Mouse (Mus musculus): ENCODE measurements around the gene Fer. TPM values are rescaled to one million over a fixed set of nuclear protein-coding genes. Genes with fewer than 3 reads are reported as not detected.

Fer gene
- polyA plus RNA-seq, 1 experiment = 10.9 TPM

- TF ChIP-seq POLR2A (IDR thresholded peaks at IDR 0.05; ENCODE audit: insufficient read length, low read depth) (no peak), MAX (IDR thresholded peaks at IDR 0.05; ENCODE audit: low read depth) (no peak), CEBPB (IDR thresholded peaks at IDR 0.05; ENCODE audit: insufficient read depth, poor library complexity, severe bottlenecking) (no peak), USF1 (IDR thresholded peaks at IDR 0.05; ENCODE audit: low read depth) (no peak), MYOG (IDR thresholded peaks at IDR 0.05; ENCODE audit: control insufficient read depth in 1 of 3, insufficient read depth in 1 of 3, insufficient read length in 2 of 3, low read depth in 2 of 3) (no peak), E2F4 (IDR thresholded peaks at IDR 0.05; ENCODE audit: insufficient read depth) (no peak), POLR2AphosphoS2 (IDR thresholded peaks at IDR 0.05; ENCODE audit: insufficient read length, low read depth) (no peak), TCF3 (IDR thresholded peaks at IDR 0.05; ENCODE audit: insufficient read length, low read depth) (no peak), REST (IDR thresholded peaks at IDR 0.05; ENCODE audit: insufficient read depth, insufficient read length) (no peak), MYOD1 (IDR thresholded peaks at IDR 0.05; ENCODE audit: control insufficient read depth in 1 of 3, insufficient read length in 2 of 3, low read depth in 2 of 3) (no peak), TCF12 (IDR thresholded peaks at IDR 0.05; ENCODE audit: insufficient read depth, poor library complexity, severe bottlenecking) (no peak), SRF (IDR thresholded peaks at IDR 0.05; ENCODE audit: control insufficient read depth, insufficient read length, low read depth) (no peak)
Measured at GRCm38 (mm10) chr17:63931556-63931955, 68.7 kb downstream of the Fer start.

GRCm38 (mm10) chr17:63935408-63935807 lies 72.5 kb downstream of the Fer start:
- Histone ChIP-seq H3K36me3 (ENCODE audit: control insufficient read depth, insufficient read depth) (peaks cover 6% of the 10 kb centered on the region), H3ac (ENCODE audit: control insufficient read depth, insufficient read length) (no peak overlapping the region)
- no peak for TF ChIP-seq POLR2AphosphoS2 (IDR thresholded peaks at IDR 0.05; ENCODE audit: insufficient read length, low read depth)
- TF ChIP-seq MYOG (IDR thresholded peaks at IDR 0.05; ENCODE audit: control insufficient read depth in 1 of 3, insufficient read depth in 1 of 3, insufficient read length in 2 of 3, low read depth in 2 of 3) = no peak
- no peak for TF ChIP-seq CEBPB (IDR thresholded peaks at IDR 0.05; ENCODE audit: insufficient read depth, poor library complexity, severe bottlenecking)
- TF ChIP-seq REST (IDR thresholded peaks at IDR 0.05; ENCODE audit: insufficient read depth, insufficient read length) = no peak
- no peak for TF ChIP-seq MYOD1 (IDR thresholded peaks at IDR 0.05; ENCODE audit: control insufficient read depth in 1 of 3, insufficient read length in 2 of 3, low read depth in 2 of 3)
- TF ChIP-seq E2F4 (IDR thresholded peaks at IDR 0.05; ENCODE audit: insufficient read depth) = no peak
- TF ChIP-seq TCF3 (IDR thresholded peaks at IDR 0.05; ENCODE audit: insufficient read length, low read depth) = no peak
- no peak for TF ChIP-seq USF1 (IDR thresholded peaks at IDR 0.05; ENCODE audit: low read depth)
- TF ChIP-seq TCF12 (IDR thresholded peaks at IDR 0.05; ENCODE audit: insufficient read depth, poor library complexity, severe bottlenecking) = no peak
- TF ChIP-seq MAX (IDR thresholded peaks at IDR 0.05; ENCODE audit: low read depth) = no peak
- no peak for TF ChIP-seq SRF (IDR thresholded peaks at IDR 0.05; ENCODE audit: control insufficient read depth, insufficient read length, low read depth)
- TF ChIP-seq POLR2A (IDR thresholded peaks at IDR 0.05; ENCODE audit: insufficient read length, low read depth) = no peak

More at GRCm38 (mm10) chr17:63931556-63931955, 68.7 kb downstream of the Fer start:
- H3K4me3 ChIP-seq = no peak overlapping the region
- H3K4me2 ChIP-seq (ENCODE audit: low read depth) = no peak overlapping the region
- peaks cover 6% of the 10 kb centered on the region for H3K36me3 ChIP-seq (ENCODE audit: control insufficient read depth, insufficient read depth)
- no peaks in the 10 kb centered on the region for H3K79me2 ChIP-seq (ENCODE audit: control insufficient read depth, insufficient read depth)
- H3ac ChIP-seq (ENCODE audit: control insufficient read depth, insufficient read length) = no peak overlapping the region
- H3K27me3 ChIP-seq (ENCODE audit: control insufficient read depth, insufficient read depth, insufficient read length) = no peaks in the 10 kb centered on the region

GRCm38 (mm10) chr17:63937886-63938285 lies 75.0 kb downstream of the Fer start:
- no peak overlapping the region for H3ac ChIP-seq (ENCODE audit: control insufficient read depth, insufficient read length)
- H3K4me3 ChIP-seq = no peak overlapping the region
- H3K36me3 ChIP-seq (ENCODE audit: control insufficient read depth, insufficient read depth) = peaks cover 5% of the 10 kb centered on the region
- TF ChIP-seq MYOG (IDR thresholded peaks at IDR 0.05; ENCODE audit: control insufficient read depth in 1 of 3, insufficient read depth in 1 of 3, insufficient read length in 2 of 3, low read depth in 2 of 3) (no peak), POLR2A (IDR thresholded peaks at IDR 0.05; ENCODE audit: insufficient read length, low read depth) (no peak), SRF (IDR thresholded peaks at IDR 0.05; ENCODE audit: control insufficient read depth, insufficient read length, low read depth) (no peak), POLR2AphosphoS2 (IDR thresholded peaks at IDR 0.05; ENCODE audit: insufficient read length, low read depth) (no peak), TCF12 (IDR thresholded peaks at IDR 0.05; ENCODE audit: insufficient read depth, poor library complexity, severe bottlenecking) (no peak), CEBPB (IDR thresholded peaks at IDR 0.05; ENCODE audit: insufficient read depth, poor library complexity, severe bottlenecking) (no peak), TCF3 (IDR thresholded peaks at IDR 0.05; ENCODE audit: insufficient read length, low read depth) (no peak), USF1 (IDR thresholded peaks at IDR 0.05; ENCODE audit: low read depth) (no peak), REST (IDR thresholded peaks at IDR 0.05; ENCODE audit: insufficient read depth, insufficient read length) (no peak), MYOD1 (IDR thresholded peaks at IDR 0.05; ENCODE audit: control insufficient read depth in 1 of 3, insufficient read length in 2 of 3, low read depth in 2 of 3) (no peak)
- no peaks in the 10 kb centered on the region for H3K27me3 ChIP-seq (ENCODE audit: control insufficient read depth, insufficient read depth, insufficient read length)
- H3K4me2 ChIP-seq (ENCODE audit: low read depth) = no peak overlapping the region
- H3K79me2 ChIP-seq (ENCODE audit: control insufficient read depth, insufficient read depth) = no peaks in the 10 kb centered on the region

More at GRCm38 (mm10) chr17:63935408-63935807, 72.5 kb downstream of the Fer start:
- H3K79me2 ChIP-seq (ENCODE audit: control insufficient read depth, insufficient read depth) = no peaks in the 10 kb centered on the region
- no peak overlapping the region for H3K4me2 ChIP-seq (ENCODE audit: low read depth)
- no peak overlapping the region for H3K4me3 ChIP-seq
- no peaks in the 10 kb centered on the region for H3K27me3 ChIP-seq (ENCODE audit: control insufficient read depth, insufficient read depth, insufficient read length)

- Histone ChIP-seq H3ac (ENCODE audit: control insufficient read depth, insufficient read length) (no peak overlapping the region), H3K36me3 (ENCODE audit: control insufficient read depth, insufficient read depth) (peaks cover 7% of the 10 kb centered on the region), H3K27me3 (ENCODE audit: control insufficient read depth, insufficient read depth, insufficient read length) (no peaks in the 10 kb centered on the region), H3K4me3 (no peak overlapping the region), H3K4me2 (ENCODE audit: low read depth) (no peak overlapping the region), H3K79me2 (ENCODE audit: control insufficient read depth, insufficient read depth) (no peaks in the 10 kb centered on the region)
- no peak for TF ChIP-seq USF1 (IDR thresholded peaks at IDR 0.05; ENCODE audit: low read depth)
- TF ChIP-seq SRF (IDR thresholded peaks at IDR 0.05; ENCODE audit: control insufficient read depth, insufficient read length, low read depth) = no peak
- TF ChIP-seq REST (IDR thresholded peaks at IDR 0.05; ENCODE audit: insufficient read depth, insufficient read length) = no peak
- no peak for TF ChIP-seq MAX (IDR thresholded peaks at IDR 0.05; ENCODE audit: low read depth)
- no peak for TF ChIP-seq MYOG (IDR thresholded peaks at IDR 0.05; ENCODE audit: control insufficient read depth in 1 of 3, insufficient read depth in 1 of 3, insufficient read length in 2 of 3, low read depth in 2 of 3)
- no peak for TF ChIP-seq MYOD1 (IDR thresholded peaks at IDR 0.05; ENCODE audit: control insufficient read depth in 1 of 3, insufficient read length in 2 of 3, low read depth in 2 of 3)
- TF ChIP-seq POLR2AphosphoS2 (IDR thresholded peaks at IDR 0.05; ENCODE audit: insufficient read length, low read depth) = no peak
Measured at GRCm38 (mm10) chr17:63946772-63947171, 83.9 kb downstream of the Fer start.

Measured in myocyte (in vitro differentiated cells).